Mouse (Mus musculus) hindbrain, embryonic 14.5 days (tissue): ENCODE data around the gene Erbb2. TPM values are rescaled to one million over a fixed set of nuclear protein-coding genes. Genes with fewer than 3 reads are reported as not detected.

Experiments used
- ATAC-seq: fragments of 200-750 bp; cut with Nextera tagmentation; 2 replicates; pipeline ENCODE4 v1.8.0; 2017; ENCODE audit warnings: moderate number of reproducible peaks, mild to moderate bottlenecking, moderate TSS enrichment, moderate library complexity; ENCODE audit not compliant: low FRiP score
- DNase-seq: peaks from one replicate; pipeline ENCODE4 v3.0.0-alpha.2; 2015; ENCODE audit warnings: low spot score
- H3K27ac ChIP-seq: fragments of 300-500 bp; sonication (generic); 2 replicates; pipeline ENCODE4 v1.5.1; 2014; ENCODE audit warnings: mild to moderate bottlenecking, moderate library complexity
- H3K27me3 ChIP-seq: fragments of 300-500 bp; sonication (generic); 2 replicates; pipeline ENCODE4 v1.6.1; 2014; ENCODE audit warnings: mild to moderate bottlenecking, low read length, mixed read lengths; ENCODE audit not compliant: control insufficient read depth, insufficient read depth
- H3K36me3 ChIP-seq: fragments of 300-500 bp; sonication (generic); replicated peaks from 2 replicates; pipeline ENCODE4 v1.6.1; 2014; ENCODE audit not compliant: control insufficient read depth, insufficient read depth
- H3K4me1 ChIP-seq: fragments of 300-500 bp; sonication (generic); replicated peaks from 2 replicates; pipeline ENCODE4 v1.6.1; 2014; ENCODE audit warnings: antibody characterized with exemption, low read length, mixed read lengths; ENCODE audit not compliant: control insufficient read depth, insufficient read depth
- H3K4me2 ChIP-seq: fragments of 300-500 bp; sonication (generic); replicated peaks from 2 replicates; pipeline ENCODE4 v1.6.1; 2014; ENCODE audit warnings: mild to moderate bottlenecking, moderate library complexity
- H3K4me3 ChIP-seq: fragments of 300-500 bp; sonication (generic); replicated peaks from 2 replicates; pipeline ENCODE4 v1.5.1; 2014; ENCODE audit warnings: mild to moderate bottlenecking, low read length
- H3K9ac ChIP-seq: fragments of 300-500 bp; sonication (generic); 2 replicates; pipeline ENCODE4 v1.6.1; 2014
- H3K9me3 ChIP-seq: fragments of 300-500 bp; sonication (generic); 2 replicates; pipeline ENCODE4 v1.6.1; 2016; ENCODE audit warnings: low read length; ENCODE audit not compliant: control insufficient read depth
- WGBS: fragments of 180-500 bp; shearing (Covaris S2); extraction: QIAGEN DNeasy Blood & Tissue Kit; methylation state at CpG from one replicate; pipeline ENCODE4 v1.1.7; 2014; 5-methylcytosine and 5-hydroxymethylcytosine counted together
- polyA plus RNA-seq: library from polyadenylated mRNA; unstranded; fragments of >200 nt; fragmentation: Nextera tagmentation; extraction: Ambion mirVana; gene quantifications from 2 replicates; pipeline ENCODE4 v1.2.1, GENCODE M21; 2014

Gene Erbb2
- polyA plus RNA-seq, 1 experiment from 2014 or later, result 10.2 TPM

- peaks cover 28% of the 10 kb centered on the region for H3K27me3 ChIP-seq
- H3K4me2 ChIP-seq, result peak overlapping the region; percentile 70
- 20% methylated on average over 9 of the region's 9 CpGs for WGBS
- peak overlapping the region; percentile 66 for H3K9ac ChIP-seq
- peaks cover 7% of the 10 kb centered on the region for H3K4me1 ChIP-seq
- H3K36me3 ChIP-seq, result no peaks in the 10 kb centered on the region
- no peaks in the 10 kb centered on the region for H3K9me3 ChIP-seq
- DNase-seq, result no peak
- H3K27ac ChIP-seq, result peak overlapping the region; percentile 80
- peak; percentile 18 for ATAC-seq
- H3K4me3 ChIP-seq, result peak overlapping the region; percentile 46
Observed at GRCm38 (mm10) chr11:98456945-98457344, 44.7 kb downstream of the Erbb2 start.

GRCm38 (mm10) chr11:98457367-98458120 lies 45.3 kb downstream of the Erbb2 start:
- peak overlapping the region; percentile 46 for H3K4me3 ChIP-seq
- H3K36me3 ChIP-seq, result no peaks in the 10 kb centered on the region
- peak overlapping the region; percentile 66 for H3K9ac ChIP-seq
- DNase-seq (peak; percentile 91), ATAC-seq (peak; percentile 79)
- H3K27ac ChIP-seq, result peak overlapping the region; percentile 80
- peaks cover 28% of the 10 kb centered on the region for H3K27me3 ChIP-seq
- H3K9me3 ChIP-seq, result no peaks in the 10 kb centered on the region
- H3K4me1 ChIP-seq, result peaks cover 7% of the 10 kb centered on the region
- H3K4me2 ChIP-seq, result peak overlapping the region; percentile 70
- under 1% methylated on average over 50 of the region's 64 CpGs for WGBS

GRCm38 (mm10) chr11:98458121-98458990 lies 46.1 kb downstream of the Erbb2 start:
- no peak for DNase-seq
- Histone ChIP-seq H3K9me3 (no peaks in the 10 kb centered on the region), H3K36me3 (no peaks in the 10 kb centered on the region), H3K4me2 (peak overlapping the region; percentile 70), H3K27me3 (peaks cover 28% of the 10 kb centered on the region), H3K4me3 (peak overlapping the region; percentile 46), H3K9ac (peak overlapping the region; percentile 66), H3K4me1 (peaks cover 7% of the 10 kb centered on the region), H3K27ac (no peak overlapping the region)
- peak; percentile 7; the same call in 1 of the 2 replicates for ATAC-seq
- WGBS, result 4% methylated on average over 30 of the region's 30 CpGs

- no peak overlapping the region for H3K9ac ChIP-seq
- H3K9me3 ChIP-seq, result no peaks in the 10 kb centered on the region
- peaks cover 7% of the 10 kb centered on the region for H3K4me1 ChIP-seq
- no peak overlapping the region for H3K4me2 ChIP-seq
- H3K27ac ChIP-seq, result no peak overlapping the region
- H3K4me3 ChIP-seq, result no peak overlapping the region
- DNase-seq (no peak), ATAC-seq (no peak)
- H3K36me3 ChIP-seq, result no peaks in the 10 kb centered on the region
- WGBS, result 18% methylated on average over 11 of the region's 11 CpGs
- H3K27me3 ChIP-seq, result peaks cover 28% of the 10 kb centered on the region
Observed at GRCm38 (mm10) chr11:98459071-98459741, 46.9 kb downstream of the Erbb2 start.

GRCm38 (mm10) chr11:98459860-98460259 lies 47.6 kb downstream of the Erbb2 start:
- 81% methylated on average over 9 of the region's 9 CpGs for WGBS
- Histone ChIP-seq H3K9me3 (no peaks in the 10 kb centered on the region), H3K9ac (no peak overlapping the region), H3K4me1 (peaks cover 7% of the 10 kb centered on the region), H3K4me3 (no peak overlapping the region), H3K4me2 (no peak overlapping the region), H3K27ac (no peak overlapping the region), H3K27me3 (peaks cover 28% of the 10 kb centered on the region), H3K36me3 (no peaks in the 10 kb centered on the region)
- DNase-seq (no peak), ATAC-seq (no peak)

GRCm38 (mm10) chr11:98461109-98461720 lies 48.9 kb downstream of the Erbb2 start:
- no peak overlapping the region for H3K27ac ChIP-seq
- H3K9ac ChIP-seq, result no peak overlapping the region
- WGBS, result 65% methylated on average over 6 of the region's 6 CpGs

GRCm38 (mm10) chr11:98462255-98462654 lies 50.0 kb downstream of the Erbb2 start:
- peaks cover 7% of the 10 kb centered on the region; the same call in 1 of the 2 replicates for H3K4me1 ChIP-seq
- ATAC-seq (no peak), DNase-seq (no peak)
- peaks cover 28% of the 10 kb centered on the region for H3K27me3 ChIP-seq
- no peak overlapping the region for H3K9ac ChIP-seq
- H3K9me3 ChIP-seq, result no peaks in the 10 kb centered on the region
- WGBS, result 92% methylated on average over 6 of the region's 6 CpGs
- no peak overlapping the region for H3K4me3 ChIP-seq
- no peak overlapping the region for H3K27ac ChIP-seq
- no peak overlapping the region for H3K4me2 ChIP-seq
- H3K36me3 ChIP-seq, result no peaks in the 10 kb centered on the region

More at GRCm38 (mm10) chr11:98461109-98461720, 48.9 kb downstream of the Erbb2 start:
- Histone ChIP-seq H3K36me3 (no peaks in the 10 kb centered on the region), H3K9me3 (no peaks in the 10 kb centered on the region), H3K27me3 (peaks cover 28% of the 10 kb centered on the region), H3K4me3 (no peak overlapping the region), H3K4me1 (peaks cover 7% of the 10 kb centered on the region), H3K4me2 (no peak overlapping the region)
- DNase-seq, result no peak
- ATAC-seq, result no peak

GRCm38 (mm10) chr11:98463911-98464310 lies 51.6 kb downstream of the Erbb2 start:
- WGBS, result 83% methylated on average over 9 of the region's 9 CpGs
- no peak overlapping the region for H3K9ac ChIP-seq
- no peak overlapping the region for H3K4me3 ChIP-seq
- DNase-seq (no peak), ATAC-seq (no peak)
- H3K27ac ChIP-seq, result no peak overlapping the region
- H3K36me3 ChIP-seq, result no peaks in the 10 kb centered on the region
- peaks cover 18% of the 10 kb centered on the region for H3K27me3 ChIP-seq
- H3K4me2 ChIP-seq, result no peak overlapping the region
- H3K9me3 ChIP-seq, result no peaks in the 10 kb centered on the region
- no peaks in the 10 kb centered on the region for H3K4me1 ChIP-seq
